Mouse (Mus musculus) embryonic fibroblast, embryonic 13.5 days (primary cell): ENCODE measurements around the gene Rbl2.

Source experiments
- CTCF ChIP-seq: IDR thresholded peaks from 2 replicates; pipeline ENCODE4 v1.5.1; 2011; ENCODE audit warnings: mild to moderate bottlenecking, control low read depth, low read length, moderate library complexity, borderline replicate concordance; ENCODE audit not compliant: insufficient read depth
- POLR2A ChIP-seq: IDR thresholded peaks from 2 replicates; pipeline ENCODE4 v1.6.1; 2011; ENCODE audit warnings: low read depth, mild to moderate bottlenecking, control low read depth, low read length, moderate library complexity

- TF ChIP-seq CTCF: no peak
- no peak for TF ChIP-seq POLR2A
Observed at GRCm38 (mm10) chr8:91149298-91149697, 79.4 kb downstream of the Rbl2 start.
